Mouse (Mus musculus): Measurements from ENCODE around the gene Srd5a3. TPM values are rescaled to one million over a fixed set of nuclear protein-coding genes. Genes with fewer than 3 reads are reported as not detected.

Srd5a3 gene
- total RNA-seq, 2 experiments from 2014 or later = 20.6 to 23.5 TPM

GRCm38 (mm10) chr5:76149436-76149835, 9.4 kb downstream of the Srd5a3 start:
- DNase-seq (ENCODE audit: low spot score in 2 of 2) = no peak

GRCm38 (mm10) chr5:76152956-76153355, 12.9 kb downstream of the Srd5a3 start:
- no peak for DNase-seq (ENCODE audit: low spot score in 2 of 2)

GRCm38 (mm10) chr5:76153430-76153829, 13.4 kb downstream of the Srd5a3 start:
- DNase-seq (ENCODE audit: low spot score in 2 of 2) = no peak

- no peak for DNase-seq (ENCODE audit: low spot score in 2 of 2)
Measured at GRCm38 (mm10) chr5:76154434-76155165, 14.5 kb downstream of the Srd5a3 start.

GRCm38 (mm10) chr5:76159555-76159954, 19.5 kb downstream of the Srd5a3 start:
- DNase-seq (ENCODE audit: low spot score in 2 of 2) = no peak

- no peak for DNase-seq (ENCODE audit: low spot score in 2 of 2)
Measured at GRCm38 (mm10) chr5:76160086-76160485, 20.0 kb downstream of the Srd5a3 start.

- no peak for DNase-seq (ENCODE audit: low spot score in 2 of 2)
Measured at GRCm38 (mm10) chr5:76161491-76161890, 21.4 kb downstream of the Srd5a3 start.

GRCm38 (mm10) chr5:76162926-76163325, 22.9 kb downstream of the Srd5a3 start:
- DNase-seq (ENCODE audit: low spot score in 2 of 2) = no peak

- DNase-seq (ENCODE audit: low spot score in 2 of 2) = no peak
Measured at GRCm38 (mm10) chr5:76163828-76164390, 23.8 kb downstream of the Srd5a3 start.

GRCm38 (mm10) chr5:76164827-76165226, 24.8 kb downstream of the Srd5a3 start:
- DNase-seq (ENCODE audit: low spot score in 2 of 2) = no peak

- DNase-seq (ENCODE audit: low spot score in 2 of 2) = no peak
Measured at GRCm38 (mm10) chr5:76170522-76170921, 30.5 kb downstream of the Srd5a3 start.

GRCm38 (mm10) chr5:76171039-76171438, 31.0 kb downstream of the Srd5a3 start:
- DNase-seq (ENCODE audit: low spot score in 2 of 2) = no peak

GRCm38 (mm10) chr5:76175051-76175450, 35.0 kb downstream of the Srd5a3 start:
- no peak for DNase-seq (ENCODE audit: low spot score in 2 of 2)

GRCm38 (mm10) chr5:76176411-76176810, 36.3 kb downstream of the Srd5a3 start:
- no peak for DNase-seq (ENCODE audit: low spot score in 2 of 2)

- no peak for DNase-seq (ENCODE audit: low spot score in 2 of 2)
Measured at GRCm38 (mm10) chr5:76176841-76177240, 36.8 kb downstream of the Srd5a3 start.

GRCm38 (mm10) chr5:76177664-76178063, 37.6 kb downstream of the Srd5a3 start:
- DNase-seq (ENCODE audit: low spot score in 2 of 2) = no peak

GRCm38 (mm10) chr5:76179171-76179570, 39.1 kb downstream of the Srd5a3 start:
- DNase-seq (ENCODE audit: low spot score in 2 of 2) = no peak

GRCm38 (mm10) chr5:76179791-76180190, 39.7 kb downstream of the Srd5a3 start:
- DNase-seq (ENCODE audit: low spot score in 2 of 2) = no peak

- DNase-seq (ENCODE audit: low spot score in 2 of 2) = no peak
Measured at GRCm38 (mm10) chr5:76182326-76182725, 42.3 kb downstream of the Srd5a3 start.

- no peak for DNase-seq (ENCODE audit: low spot score in 2 of 2)
Measured at GRCm38 (mm10) chr5:76183043-76183749, 43.1 kb downstream of the Srd5a3 start.

- DNase-seq (ENCODE audit: low spot score in 2 of 2) = peak; percentile 92 to 95
Measured at GRCm38 (mm10) chr5:76183750-76184261, 43.7 kb downstream of the Srd5a3 start, which contains the start of gene Tmem165. TSS of gene Tmem165 (plus strand) at chr5:76183880.

Measured in layer of hippocampus, postnatal 14 days (tissue).